Mouse (Mus musculus): ENCODE measurements around the gene Srgap3. TPM values are rescaled to one million over a fixed set of nuclear protein-coding genes. Genes with fewer than 3 reads are reported as not detected.

The Srgap3 gene
- 5.3 and 5.7 TPM in 2 replicates for polyA plus RNA-seq (2016; fragmentation: Nextera tagmentation; extraction: Ambion mirVana)

DNA sequence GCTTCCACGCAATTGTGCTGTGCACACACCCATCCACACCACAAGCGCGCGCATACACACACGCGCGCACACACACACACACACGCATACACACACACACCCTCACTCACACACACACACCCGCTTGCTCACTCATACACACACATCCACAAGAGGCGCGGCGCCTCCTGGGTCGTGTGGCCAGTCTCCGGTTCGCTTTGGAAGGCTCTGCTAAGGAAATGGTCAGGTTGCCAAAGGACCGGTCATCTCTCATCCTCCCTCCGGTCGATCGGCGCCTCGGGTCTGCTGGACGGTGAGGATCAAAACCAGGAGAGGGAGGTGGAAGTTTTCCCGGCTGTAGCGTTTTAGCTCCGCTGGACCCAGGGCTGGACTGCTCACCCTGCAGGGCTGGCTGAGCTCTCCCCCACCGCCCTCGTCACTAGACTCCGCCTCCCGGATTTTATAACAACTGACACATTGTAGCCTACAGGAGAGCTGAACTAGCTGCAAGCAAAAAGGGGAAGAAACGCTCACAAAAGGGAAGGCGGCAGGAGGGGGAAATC, at the start of gene Srgap3:
Gene Srgap3, minus strand, starts transcription at position 372 of the 542 bp plus-strand sequence.
- WGBS: 2% methylated on average over 31 of the region's 31 CpGs
- Histone ChIP-seq H3K27ac (peak within 1 kb of the TSS; percentile 62), H3K4me2 (peak within 1 kb of the TSS; percentile 90), H3K4me1 (replicated peaks) (peaks cover 34% of the 10 kb centered on the region), H3K36me3 (no peaks in the 10 kb centered on the region), H3K9ac (replicated peaks) (peak within 1 kb of the TSS; percentile 75), H3K9me3 (no peaks in the 10 kb centered on the region), H3K27me3 (no peaks in the 10 kb centered on the region), H3K4me3 (replicated peaks) (peak within 1 kb of the TSS; percentile 63)
- peak; percentile 95 for ATAC-seq (ENCODE audit: insufficient number of reproducible peaks, insufficient read depth, low FRiP score, low TSS enrichment, low read depth)

DNA sequence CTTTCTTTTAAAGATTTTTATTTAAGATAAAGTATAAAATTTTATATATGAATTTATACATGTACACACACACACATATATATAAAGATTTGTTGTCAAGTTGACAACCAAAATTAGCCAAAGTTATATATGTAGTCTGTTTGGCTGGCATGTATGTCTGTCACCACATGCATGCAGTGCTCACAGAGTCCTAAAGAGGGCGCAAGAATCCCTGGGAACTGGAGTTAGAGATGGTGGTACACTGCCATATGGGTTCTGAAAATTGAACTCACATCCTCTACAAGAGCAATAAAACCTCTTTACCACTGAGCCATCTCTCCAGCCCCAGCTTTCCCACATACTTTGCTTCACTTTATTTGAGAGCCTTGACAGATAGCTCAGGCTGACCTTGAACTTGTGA, 48.6 kb upstream of the Srgap3 start:
- H3K4me2 ChIP-seq: no peak overlapping the region
- 50% methylated on average over 1 of the region's 1 CpGs for WGBS
- no peaks in the 10 kb centered on the region; the same call in 1 of the 2 replicates for H3K27me3 ChIP-seq
- H3K9ac ChIP-seq (replicated peaks): no peak overlapping the region
- peaks cover 4% of the 10 kb centered on the region; the same call in 1 of the 2 replicates for H3K4me1 ChIP-seq (replicated peaks)
- H3K36me3 ChIP-seq: no peaks in the 10 kb centered on the region
- H3K27ac ChIP-seq: no peak overlapping the region
- no peak overlapping the region for H3K4me3 ChIP-seq (replicated peaks)
- no peaks in the 10 kb centered on the region for H3K9me3 ChIP-seq
- no peak for ATAC-seq (ENCODE audit: insufficient number of reproducible peaks, insufficient read depth, low FRiP score, low TSS enrichment, low read depth)

DNA sequence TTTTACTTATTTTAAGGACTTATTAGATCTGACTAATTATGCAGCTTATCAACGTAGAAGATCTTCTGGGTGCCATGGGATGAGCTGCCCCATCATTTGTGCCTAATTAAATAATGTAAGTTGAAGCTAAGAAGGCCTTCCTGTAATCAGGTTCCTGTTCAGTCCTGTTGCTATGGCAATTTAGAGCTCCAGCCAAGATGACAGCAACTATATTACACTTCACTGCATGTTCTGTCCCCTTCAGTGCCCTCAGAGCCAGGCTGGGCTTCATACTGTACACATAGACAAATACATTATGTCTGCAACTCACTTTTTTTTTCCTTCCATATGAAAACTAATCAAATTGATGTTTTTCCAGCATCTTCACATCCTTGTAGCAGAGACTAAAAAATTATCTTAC, 43.1 kb upstream of the Srgap3 start:
- no peaks in the 10 kb centered on the region for H3K27me3 ChIP-seq
- H3K36me3 ChIP-seq: no peaks in the 10 kb centered on the region
- H3K4me1 ChIP-seq (replicated peaks): no peaks in the 10 kb centered on the region
- no peak overlapping the region for H3K4me3 ChIP-seq (replicated peaks)
- WGBS: 67% methylated on average over 1 of the region's 1 CpGs
- H3K4me2 ChIP-seq: no peak overlapping the region
- H3K9ac ChIP-seq (replicated peaks): no peak overlapping the region
- ATAC-seq (ENCODE audit: insufficient number of reproducible peaks, insufficient read depth, low FRiP score, low TSS enrichment, low read depth): no peak
- H3K27ac ChIP-seq: no peak overlapping the region
- H3K9me3 ChIP-seq: no peaks in the 10 kb centered on the region

DNA sequence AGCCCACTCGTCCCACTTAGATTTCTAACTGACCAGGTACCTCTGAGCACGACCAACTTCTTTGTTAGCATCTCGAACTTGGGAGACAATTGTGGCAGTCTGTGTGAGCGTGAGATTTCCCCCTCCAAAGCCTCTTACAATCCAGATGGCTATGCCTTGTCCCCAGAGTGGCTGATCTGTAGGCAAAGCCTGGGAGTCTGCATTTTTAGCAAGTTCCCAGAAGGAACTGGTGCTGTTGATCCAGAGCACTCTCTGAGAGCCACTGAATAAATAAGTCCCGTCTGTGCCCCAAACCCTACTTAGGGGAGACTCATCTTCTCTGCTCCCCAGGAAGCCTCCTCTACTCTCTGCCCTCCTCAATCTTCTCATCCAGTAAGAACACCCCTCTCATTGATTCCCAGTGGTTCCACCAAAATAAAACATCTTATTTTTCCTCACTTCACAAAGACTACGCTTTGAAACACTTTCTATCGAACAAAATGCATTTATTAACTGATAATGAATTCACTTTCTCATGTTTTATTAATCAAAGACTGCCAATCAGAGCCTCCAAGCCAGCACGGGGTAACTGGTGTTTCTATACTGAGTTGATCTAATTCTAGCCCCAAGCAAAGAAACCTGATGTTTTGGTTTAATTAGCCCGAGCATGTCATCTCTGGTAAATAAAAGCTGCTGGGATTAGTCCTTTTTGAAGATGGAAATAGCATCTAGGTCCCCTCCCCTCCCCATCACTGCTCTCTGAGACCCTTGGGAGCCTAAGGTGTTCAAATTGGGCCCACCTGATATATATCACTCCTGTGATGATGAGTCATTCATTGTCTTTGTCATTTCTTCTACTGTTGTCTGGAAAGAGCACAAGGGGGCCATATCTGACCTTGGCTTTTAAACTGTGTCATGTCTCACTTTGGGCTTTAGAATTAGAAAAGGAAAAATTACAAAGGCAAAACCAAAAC, 38.6 kb upstream of the Srgap3 start:
- Histone ChIP-seq H3K9me3 (no peaks in the 10 kb centered on the region), H3K4me3 (replicated peaks) (no peak overlapping the region), H3K36me3 (no peaks in the 10 kb centered on the region), H3K27ac (no peak overlapping the region), H3K4me2 (no peak overlapping the region), H3K9ac (replicated peaks) (no peak overlapping the region), H3K27me3 (no peaks in the 10 kb centered on the region), H3K4me1 (replicated peaks) (peaks cover 7% of the 10 kb centered on the region)
- no peak for ATAC-seq (ENCODE audit: insufficient number of reproducible peaks, insufficient read depth, low FRiP score, low TSS enrichment, low read depth)
- 58% methylated on average over 9 of the region's 9 CpGs for WGBS

DNA sequence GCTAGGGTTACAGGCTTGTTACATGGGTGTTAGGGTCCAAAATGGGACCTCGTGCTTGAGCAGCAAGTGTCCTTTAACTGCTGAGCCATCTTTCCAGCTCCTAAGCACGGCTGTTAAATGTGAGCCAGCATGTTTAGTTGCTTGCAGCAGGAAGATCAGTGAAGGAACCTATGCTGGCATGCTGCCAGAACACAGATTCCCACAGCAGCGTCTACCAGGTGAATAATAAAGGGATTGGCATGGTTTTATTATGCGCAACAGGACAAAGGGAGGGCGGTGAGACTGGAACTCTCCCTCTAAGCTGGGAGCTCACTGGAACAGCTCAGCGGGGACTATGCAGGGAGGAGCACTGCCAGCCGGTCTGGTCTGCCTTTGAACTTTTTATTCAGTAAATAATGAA, 35.2 kb upstream of the Srgap3 start:
- no peak for ATAC-seq (ENCODE audit: insufficient number of reproducible peaks, insufficient read depth, low FRiP score, low TSS enrichment, low read depth)
- H3K27ac ChIP-seq: no peak overlapping the region
- 27% methylated on average over 7 of the region's 7 CpGs for WGBS

DNA sequence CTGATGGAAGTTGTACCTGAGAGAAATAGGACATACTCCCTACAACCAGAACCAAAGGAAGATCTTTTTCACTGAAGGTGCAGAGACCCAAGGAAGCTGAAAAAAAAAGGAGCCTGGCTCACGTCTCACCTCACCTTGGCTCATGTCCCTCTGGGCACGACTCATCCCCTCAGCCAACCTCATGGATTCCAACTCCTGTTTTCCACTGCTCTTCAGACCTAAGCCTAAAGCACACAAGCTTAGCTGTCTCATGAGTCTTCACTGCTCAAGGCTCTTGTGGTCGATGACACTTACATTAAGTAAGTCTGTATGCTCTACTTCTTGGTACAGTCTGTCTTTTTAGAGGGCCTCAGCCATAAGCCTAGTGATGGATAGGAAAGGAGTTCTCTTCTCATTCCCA, 31.9 kb upstream of the Srgap3 start:
- H3K27me3 ChIP-seq: no peaks in the 10 kb centered on the region
- H3K9me3 ChIP-seq: no peaks in the 10 kb centered on the region
- H3K9ac ChIP-seq (replicated peaks): no peak overlapping the region
- H3K27ac ChIP-seq: no peak overlapping the region
- H3K4me2 ChIP-seq: no peak overlapping the region
- no peaks in the 10 kb centered on the region for H3K36me3 ChIP-seq
- 88% methylated on average over 3 of the region's 3 CpGs for WGBS
- no peak for ATAC-seq (ENCODE audit: insufficient number of reproducible peaks, insufficient read depth, low FRiP score, low TSS enrichment, low read depth)
- H3K4me3 ChIP-seq (replicated peaks): no peak overlapping the region
- H3K4me1 ChIP-seq (replicated peaks): peaks cover 13% of the 10 kb centered on the region

More for the DNA sequence above, 35.2 kb upstream of the Srgap3 start:
- H3K27me3 ChIP-seq: no peaks in the 10 kb centered on the region
- H3K9ac ChIP-seq (replicated peaks): no peak overlapping the region
- H3K9me3 ChIP-seq: no peaks in the 10 kb centered on the region
- H3K36me3 ChIP-seq: no peaks in the 10 kb centered on the region
- no peak overlapping the region for H3K4me2 ChIP-seq
- peaks cover 7% of the 10 kb centered on the region for H3K4me1 ChIP-seq (replicated peaks)
- no peak overlapping the region for H3K4me3 ChIP-seq (replicated peaks)

DNA sequence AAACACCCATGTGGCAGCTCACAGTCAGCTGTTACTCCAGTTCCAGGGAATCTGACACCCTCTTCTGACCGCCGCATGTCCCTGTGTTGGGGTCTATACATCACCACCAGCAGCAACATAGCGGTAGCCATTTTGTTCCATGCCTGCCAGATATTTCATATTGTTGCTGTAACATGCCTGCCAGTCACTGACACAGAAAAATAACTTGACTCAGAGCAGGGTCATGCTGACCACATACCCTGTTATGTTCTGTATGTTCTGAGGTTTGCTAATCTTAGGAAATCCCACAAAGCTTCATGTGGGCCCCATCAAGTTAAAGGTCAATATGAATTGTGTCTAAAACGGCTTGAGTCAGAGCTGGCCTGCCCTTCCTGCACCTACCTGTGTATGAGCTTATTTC, 30.2 kb upstream of the Srgap3 start:
- H3K9ac ChIP-seq (replicated peaks): no peak overlapping the region
- no peak overlapping the region for H3K4me2 ChIP-seq
- WGBS: 82% methylated on average over 4 of the region's 4 CpGs
- H3K36me3 ChIP-seq: no peaks in the 10 kb centered on the region
- H3K27ac ChIP-seq: no peak overlapping the region
- no peak overlapping the region for H3K4me3 ChIP-seq (replicated peaks)
- peaks cover 28% of the 10 kb centered on the region for H3K4me1 ChIP-seq (replicated peaks)
- H3K9me3 ChIP-seq: no peaks in the 10 kb centered on the region
- H3K27me3 ChIP-seq: no peaks in the 10 kb centered on the region
- ATAC-seq (ENCODE audit: insufficient number of reproducible peaks, insufficient read depth, low FRiP score, low TSS enrichment, low read depth): no peak

DNA sequence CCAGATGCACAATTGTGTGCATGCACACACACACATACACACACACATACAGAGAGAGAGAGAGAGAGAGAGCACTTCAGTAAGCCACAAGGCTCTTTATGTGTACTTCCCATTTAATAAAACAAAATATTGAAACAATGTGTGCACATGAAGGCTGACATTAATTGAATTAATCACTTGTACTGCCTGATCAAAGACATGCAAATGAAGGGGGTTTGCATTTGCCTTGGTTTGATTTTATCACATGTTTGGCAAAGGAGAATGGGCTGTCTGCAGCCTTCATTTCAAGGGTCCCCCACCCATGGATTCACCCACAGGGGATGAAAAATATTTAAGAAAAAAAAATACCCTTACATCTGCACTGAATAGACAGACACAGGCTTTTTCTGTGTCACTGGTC, 29.5 kb upstream of the Srgap3 start:
- ATAC-seq (ENCODE audit: insufficient number of reproducible peaks, insufficient read depth, low FRiP score, low TSS enrichment, low read depth): no peak
- H3K4me1 ChIP-seq (replicated peaks): peaks cover 30% of the 10 kb centered on the region
- H3K36me3 ChIP-seq: no peaks in the 10 kb centered on the region
- H3K9me3 ChIP-seq: no peaks in the 10 kb centered on the region
- no peak overlapping the region for H3K27ac ChIP-seq
- H3K9ac ChIP-seq (replicated peaks): no peak overlapping the region
- H3K4me2 ChIP-seq: no peak overlapping the region
- no peaks in the 10 kb centered on the region for H3K27me3 ChIP-seq
- no peak overlapping the region for H3K4me3 ChIP-seq (replicated peaks)

DNA sequence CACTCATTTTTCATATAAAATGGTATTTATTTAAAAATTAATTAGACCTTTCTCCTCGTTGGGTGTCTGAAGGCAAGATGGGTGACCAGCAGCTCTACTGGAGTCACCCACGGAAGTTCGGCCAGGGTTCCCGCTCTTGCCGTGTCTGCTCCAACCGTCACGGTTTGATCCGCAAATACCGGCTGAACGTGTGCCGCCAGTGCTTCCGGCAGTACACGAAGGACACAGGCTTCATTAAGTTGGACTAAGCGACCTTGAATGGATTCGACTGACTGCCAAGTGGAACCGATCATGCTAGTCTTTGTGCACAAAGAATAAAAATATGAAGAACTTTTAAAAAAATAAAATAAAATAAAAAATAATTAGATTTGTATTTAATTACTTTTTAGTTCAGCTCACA, 29.1 kb upstream of the Srgap3 start:
- peaks cover 34% of the 10 kb centered on the region for H3K4me1 ChIP-seq (replicated peaks)
- no peaks in the 10 kb centered on the region for H3K27me3 ChIP-seq

DNA sequence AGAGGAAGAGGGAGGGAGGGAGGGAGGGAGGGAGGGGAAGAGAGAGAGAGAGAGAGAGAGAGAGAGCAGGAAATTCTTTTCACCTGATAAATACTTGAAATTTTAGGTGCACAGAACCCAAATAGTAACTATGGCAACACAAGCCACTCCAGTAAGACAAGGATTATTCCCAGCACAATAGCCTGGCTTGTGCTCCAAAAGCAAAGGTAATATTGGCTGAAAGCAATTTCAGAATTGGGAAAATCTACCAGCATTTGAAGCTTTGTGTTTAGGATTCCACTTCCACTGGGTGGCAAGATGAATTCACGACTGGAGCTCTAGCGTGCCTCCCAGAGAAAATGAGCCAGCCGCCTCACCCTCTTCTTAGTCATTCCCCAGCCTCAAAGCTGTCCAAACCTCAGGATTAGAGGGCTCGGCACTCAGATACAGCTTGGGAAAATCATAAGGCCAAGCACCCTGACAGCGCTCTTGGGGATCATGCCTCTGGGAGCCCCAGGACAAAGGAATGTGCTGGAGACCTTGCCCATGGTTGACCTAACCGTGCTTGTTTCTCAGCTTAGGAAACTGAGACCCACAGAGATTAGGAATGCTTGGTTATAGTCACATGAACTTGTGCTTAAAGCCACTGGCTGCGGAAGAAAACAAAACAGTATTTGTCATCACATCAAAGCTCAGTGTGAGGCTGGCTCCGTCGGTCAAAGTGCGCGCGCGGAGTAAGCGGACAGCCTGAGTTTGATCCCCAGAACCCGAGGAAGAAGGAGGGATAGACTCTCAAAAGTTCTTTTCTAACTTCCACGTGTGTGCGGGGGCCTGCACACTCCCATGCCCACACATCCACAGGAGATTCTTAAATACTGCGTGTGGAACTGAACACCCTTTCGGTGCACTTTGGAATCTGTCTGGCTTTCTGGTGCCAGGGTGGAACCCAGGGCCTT, 27.0 kb upstream of the Srgap3 start:
- peak overlapping the region; percentile 78 for H3K27ac ChIP-seq
- H3K27me3 ChIP-seq: no peaks in the 10 kb centered on the region
- WGBS: 80% methylated on average over 19 of the region's 19 CpGs
- H3K4me2 ChIP-seq: peak overlapping the region; percentile 23
- no peak for ATAC-seq (ENCODE audit: insufficient number of reproducible peaks, insufficient read depth, low FRiP score, low TSS enrichment, low read depth)
- H3K36me3 ChIP-seq: no peaks in the 10 kb centered on the region
- no peak overlapping the region for H3K9ac ChIP-seq (replicated peaks)
- no peak overlapping the region for H3K4me3 ChIP-seq (replicated peaks)
- H3K9me3 ChIP-seq: no peaks in the 10 kb centered on the region
- H3K4me1 ChIP-seq (replicated peaks): peaks cover 35% of the 10 kb centered on the region

More for the DNA sequence above, 29.1 kb upstream of the Srgap3 start:
- H3K36me3 ChIP-seq: no peaks in the 10 kb centered on the region
- no peak for ATAC-seq (ENCODE audit: insufficient number of reproducible peaks, insufficient read depth, low FRiP score, low TSS enrichment, low read depth)
- H3K4me3 ChIP-seq (replicated peaks): no peak overlapping the region
- no peak overlapping the region for H3K9ac ChIP-seq (replicated peaks)
- no peaks in the 10 kb centered on the region for H3K9me3 ChIP-seq
- H3K27ac ChIP-seq: no peak overlapping the region
- WGBS: 90% methylated on average over 16 of the region's 16 CpGs
- no peak overlapping the region for H3K4me2 ChIP-seq

Measured in limb, embryonic 12.5 days (tissue).